Mouse (Mus musculus) erythroid progenitor cell, adult 5-6 weeks (primary cell): ENCODE measurements around the gene Dmac2. TPM values are rescaled to one million over a fixed set of nuclear protein-coding genes. Genes with fewer than 3 reads are reported as not detected.

Experiments
- ATAC-seq: replicated peaks from 2 replicates; pipeline ENCODE4 v1.8.0; 2016; ENCODE audit warnings: moderate number of reproducible peaks, mild to moderate bottlenecking, moderate TSS enrichment, inconsistent platforms; ENCODE audit not compliant: poor library complexity, low FRiP score, severe bottlenecking
- total RNA-seq, 2 experiments: library from RNA; stranded (forward) in 1 of 2; stranded (reverse) in 1 of 2; fragments of 150-400 nt in 1 of 2; fragments of 186-747, 209-891 nt in 1 of 2; gene quantifications; 2 replicates each; pipeline versions ENCODE4 v1.2.3 to v1.2.4; 2015 to 2017; ENCODE audit warnings: low replicate concordance in 2 of 2

Dmac2 gene
- total RNA-seq, 2 experiments from 2014 or later, result 3.0 to 3.4 TPM

DNA sequence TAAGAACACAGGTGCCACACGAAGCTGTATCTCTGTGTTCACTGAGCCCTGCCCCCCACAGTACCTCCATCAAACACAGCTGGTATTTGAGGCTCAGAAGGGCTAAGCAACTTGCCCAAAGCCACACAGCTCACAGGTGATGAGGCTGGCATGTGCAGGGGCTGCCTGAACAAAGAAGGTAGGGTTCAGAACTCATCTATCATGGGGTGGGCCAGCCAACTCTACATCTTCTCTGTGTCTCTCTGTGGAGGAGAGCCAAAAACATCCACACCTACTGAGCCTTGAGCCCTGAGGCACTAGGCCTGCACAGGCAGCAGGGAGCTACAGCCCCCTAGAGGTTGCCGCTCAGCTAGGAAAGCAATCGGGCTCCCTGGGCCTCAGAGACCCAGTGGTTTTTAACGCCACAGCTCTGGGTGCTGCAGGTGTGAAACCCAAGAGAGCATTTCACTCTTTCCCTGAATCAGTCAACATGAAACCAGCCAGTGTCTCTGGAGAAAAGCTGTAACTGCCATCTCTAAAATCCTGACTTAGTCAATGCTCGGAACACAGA is 28.4 kb downstream of the Dmac2 start:
- no peak for ATAC-seq

DNA sequence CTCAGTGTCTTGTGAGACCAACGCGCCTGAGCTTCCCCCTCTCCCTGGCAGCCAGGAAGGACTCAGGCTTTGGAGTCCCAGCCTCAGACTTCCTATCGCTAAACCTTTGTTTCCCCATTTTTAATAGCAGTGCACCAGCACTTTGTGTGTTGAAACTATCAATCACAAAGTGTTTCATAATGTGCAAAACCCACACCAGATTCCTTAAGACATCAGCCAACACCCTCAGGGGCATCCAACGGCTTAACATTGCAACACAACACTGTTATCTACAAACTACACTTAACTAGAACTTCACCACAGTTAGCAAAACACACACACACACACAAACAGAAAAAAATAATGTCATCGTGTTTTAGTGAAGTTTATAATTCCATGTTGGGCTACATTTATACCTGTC is 30.6 kb downstream of the Dmac2 start:
- ATAC-seq, result no peak

DNA sequence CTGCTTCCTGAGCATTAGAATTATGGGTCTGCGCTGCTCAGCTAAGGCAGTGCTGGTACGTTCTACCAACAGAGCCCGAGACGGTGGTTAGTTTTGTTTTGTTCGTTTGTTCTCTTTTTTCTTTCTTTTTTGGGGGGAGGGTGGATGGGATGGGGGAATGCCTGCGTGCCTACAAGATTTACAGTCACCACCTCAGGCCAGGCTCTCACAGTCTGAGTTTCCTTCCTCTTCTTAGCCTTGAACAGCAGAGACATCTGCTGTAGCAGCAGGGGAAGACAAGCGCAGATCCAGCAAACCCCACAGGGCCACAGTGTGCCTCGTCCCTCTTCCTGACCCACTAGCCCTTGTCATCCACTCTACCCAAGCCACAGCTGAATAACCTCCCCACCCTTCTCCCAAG is 32.1 kb downstream of the Dmac2 start:
- no peak for ATAC-seq

DNA sequence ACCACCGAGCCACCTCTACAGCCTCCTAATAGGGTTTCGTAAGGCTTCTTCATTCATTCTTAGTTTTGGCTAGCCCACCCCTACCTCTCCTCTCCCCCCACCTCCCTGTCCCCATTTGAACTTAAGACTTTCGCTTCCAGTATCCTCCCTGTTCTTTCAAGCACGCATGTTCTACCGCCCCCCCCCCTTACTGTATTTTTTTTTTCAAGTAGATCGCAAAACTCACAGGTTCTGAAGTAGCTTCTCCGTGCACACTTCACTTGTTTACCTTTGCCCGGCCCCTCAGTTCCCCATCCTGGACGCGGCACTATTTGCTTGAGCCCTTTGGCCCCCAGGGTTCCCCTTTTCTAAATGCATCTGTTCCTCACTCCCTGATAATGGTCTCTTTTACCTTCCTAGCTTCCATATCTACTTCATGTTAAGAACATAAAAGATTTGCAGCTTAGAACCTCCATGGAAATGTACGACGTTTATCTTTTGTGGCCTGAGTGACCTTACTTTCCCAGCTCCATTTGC is 33.1 kb downstream of the Dmac2 start:
- no peak for ATAC-seq

DNA sequence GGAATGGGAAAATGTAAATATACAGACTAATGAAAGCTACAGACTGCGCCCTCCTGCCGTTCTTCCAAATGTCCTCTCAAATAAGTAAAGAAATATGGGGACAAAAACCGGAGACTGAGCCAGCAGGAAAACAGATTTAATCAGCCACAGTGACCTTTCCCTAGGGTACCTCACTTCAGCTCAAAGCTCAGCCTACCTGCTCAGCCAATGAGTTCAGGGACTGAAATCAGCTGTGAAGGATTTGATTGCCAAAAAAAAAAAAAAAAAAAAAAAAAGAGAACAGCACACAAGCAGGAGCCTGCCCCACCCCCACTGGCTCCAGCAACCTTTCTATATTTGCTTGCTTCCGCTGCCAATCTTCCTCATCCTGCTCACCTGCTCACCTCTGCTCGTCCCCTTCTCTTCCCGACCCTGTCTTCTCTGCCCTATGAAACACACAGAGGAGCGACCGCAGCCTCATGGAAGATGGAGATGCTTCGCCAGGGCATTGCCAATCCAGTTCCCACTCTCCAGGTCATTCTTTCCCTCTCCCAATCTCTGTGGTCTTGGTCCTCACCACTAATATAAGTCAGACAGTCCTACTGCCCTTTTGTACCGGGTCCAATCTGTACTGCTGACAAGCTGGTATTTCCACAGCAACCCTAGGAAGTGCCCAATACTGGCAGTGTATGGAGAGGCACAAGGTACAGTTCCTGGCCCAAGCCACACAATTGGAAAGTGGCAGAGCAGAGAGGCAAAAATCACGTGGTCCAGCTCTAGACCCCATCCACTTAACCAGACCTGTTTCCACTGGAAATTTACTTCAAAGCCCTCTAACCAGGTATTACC is 36.6 kb downstream of the Dmac2 start:
- ATAC-seq, result no peak

DNA sequence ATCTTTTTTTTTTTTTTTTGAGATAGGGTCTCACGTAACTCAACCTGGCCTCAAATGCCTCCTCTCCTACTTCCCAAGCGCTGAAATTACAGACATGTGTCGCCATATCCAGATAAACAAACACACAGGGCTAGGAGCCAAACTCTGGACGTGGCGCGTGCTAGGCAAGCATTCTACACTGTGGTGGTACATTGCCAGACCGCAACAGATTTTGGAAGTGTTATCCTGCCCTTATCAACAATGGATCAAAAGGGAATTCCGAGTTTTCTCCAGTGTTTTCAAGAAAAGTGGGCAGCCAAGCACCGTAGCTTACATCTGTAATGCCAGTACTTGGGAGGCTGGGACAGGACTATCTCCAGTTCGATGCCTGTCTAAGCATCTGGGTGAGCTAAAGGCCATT is 38.6 kb downstream of the Dmac2 start:
- ATAC-seq, result no peak

DNA sequence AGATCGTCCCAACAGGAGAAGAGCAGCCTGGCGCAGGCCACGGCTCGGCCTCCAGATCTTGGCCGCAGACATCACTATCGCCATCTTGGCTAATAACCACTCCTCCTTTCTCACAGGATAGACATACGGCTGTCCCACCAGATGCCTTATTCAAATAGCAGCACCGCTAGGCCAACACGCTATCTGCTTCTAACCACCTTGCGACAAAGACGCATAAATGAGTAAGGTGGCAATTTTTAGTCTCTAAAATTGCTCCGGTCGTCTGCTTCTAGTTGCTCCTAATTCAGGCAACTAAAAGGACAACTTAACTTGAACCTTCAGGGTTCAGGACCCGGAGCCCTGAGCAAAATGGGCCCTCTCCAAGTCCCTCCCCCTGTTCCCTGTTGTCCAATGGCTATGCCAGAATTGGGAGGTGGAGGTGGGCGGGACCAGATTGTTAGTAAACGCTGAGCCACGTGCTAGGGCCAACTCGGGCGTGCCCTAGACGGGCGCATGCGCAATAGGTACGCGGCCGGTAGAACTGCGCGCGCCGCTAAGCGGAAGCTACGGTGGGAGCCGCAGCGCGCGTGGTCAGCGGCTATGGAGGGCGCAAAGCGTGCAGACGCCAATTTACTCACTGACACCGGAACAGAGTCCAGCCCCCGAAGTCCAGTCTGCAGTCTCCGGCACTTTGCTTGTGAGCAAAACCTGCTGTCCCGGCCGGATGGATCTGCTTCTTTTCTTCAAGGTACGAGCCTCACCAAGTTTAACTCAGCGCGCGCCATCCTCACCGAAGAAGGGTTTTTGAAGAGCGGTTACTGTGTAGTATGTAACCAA is 39.7 kb downstream of the Dmac2 start, which contains the start of the genes Bckdha and Exosc5:
Gene Bckdha, minus strand, starts transcription at position 325 of the 816 bp plus-strand sequence.
Gene Exosc5, plus strand, starts transcription at position 508 of the 816 bp plus-strand sequence.
- peak; percentile 97 for ATAC-seq

DNA sequence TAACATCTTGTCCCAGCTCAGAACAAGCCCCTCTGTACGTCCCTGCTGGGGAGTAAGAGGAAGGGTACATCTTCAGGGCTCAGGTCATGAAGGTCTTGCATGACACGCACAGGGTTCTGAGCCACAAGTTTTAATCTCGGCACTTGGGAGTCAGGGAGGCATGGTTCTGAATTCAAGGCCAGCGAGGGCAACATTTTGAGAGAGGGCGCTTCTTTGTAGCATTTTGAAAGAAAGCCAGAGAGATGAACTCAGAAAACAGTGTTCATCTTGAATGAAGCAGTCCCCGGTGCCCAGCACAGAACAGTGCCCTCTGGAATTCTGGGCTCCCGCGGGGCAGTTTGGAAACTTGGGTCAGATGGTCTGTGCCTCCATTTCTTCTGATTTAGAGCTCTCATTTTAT is 47.2 kb downstream of the Dmac2 start:
- no peak for ATAC-seq

DNA sequence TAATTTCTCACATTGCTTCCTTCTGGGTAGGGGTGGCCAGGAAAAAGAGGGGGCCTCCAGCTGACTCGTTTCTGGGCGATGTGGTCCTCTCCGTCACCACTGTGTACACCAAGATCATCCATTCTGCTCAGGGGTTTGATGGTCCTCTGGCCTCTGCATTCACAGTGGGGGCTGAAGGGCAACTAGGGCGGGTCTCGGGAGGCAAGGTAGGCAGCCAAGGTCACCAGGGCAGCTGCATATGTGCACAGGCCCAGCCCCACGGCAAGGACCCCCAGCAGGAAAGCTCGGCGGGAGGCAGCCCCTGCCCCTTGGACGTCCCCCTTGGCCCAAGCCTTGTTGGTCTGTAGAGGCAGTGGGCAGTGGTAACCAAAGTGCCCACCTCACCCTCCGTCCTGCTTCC is 49.9 kb downstream of the Dmac2 start:
- ATAC-seq, result no peak

DNA sequence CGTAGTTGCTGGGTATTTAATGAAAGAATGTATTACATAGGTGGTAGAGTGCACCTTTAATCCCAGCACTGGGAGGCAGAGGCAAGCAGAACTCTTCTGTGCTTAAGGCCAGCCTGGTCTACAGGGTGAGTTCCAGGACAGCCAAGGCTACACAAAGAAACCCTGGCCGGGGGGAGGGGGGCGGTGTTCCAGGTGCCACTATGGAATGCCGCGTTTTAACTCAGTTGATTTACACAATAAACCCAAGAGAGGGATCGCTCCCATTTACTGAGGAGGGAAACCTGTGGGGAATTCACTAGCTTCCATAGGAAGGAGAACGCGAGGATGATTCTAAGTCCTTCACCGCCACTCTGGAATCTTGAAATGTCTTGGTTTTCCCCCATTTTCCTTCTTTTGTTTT is 50.4 kb downstream of the Dmac2 start:
- no peak for ATAC-seq

DNA sequence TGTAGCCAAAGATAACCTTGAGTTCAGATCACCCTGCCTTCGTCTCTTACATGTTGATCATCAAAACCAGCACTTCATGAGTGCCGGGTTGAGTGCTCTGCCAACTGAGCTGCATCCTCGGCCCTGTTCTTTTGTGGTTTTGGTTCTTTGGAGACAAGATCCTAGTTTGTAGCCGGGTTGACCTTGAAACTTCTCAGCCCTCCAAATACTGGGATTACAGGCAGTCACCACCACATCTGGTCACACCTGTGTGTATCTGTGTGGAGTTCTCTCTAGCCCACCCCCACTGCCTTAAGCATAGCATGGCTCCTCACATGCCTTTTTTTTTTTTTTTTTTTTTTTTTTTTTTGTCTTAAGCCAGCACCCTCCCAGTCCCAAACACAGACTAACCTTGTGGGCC is 50.9 kb downstream of the Dmac2 start:
- ATAC-seq, result no peak

DNA sequence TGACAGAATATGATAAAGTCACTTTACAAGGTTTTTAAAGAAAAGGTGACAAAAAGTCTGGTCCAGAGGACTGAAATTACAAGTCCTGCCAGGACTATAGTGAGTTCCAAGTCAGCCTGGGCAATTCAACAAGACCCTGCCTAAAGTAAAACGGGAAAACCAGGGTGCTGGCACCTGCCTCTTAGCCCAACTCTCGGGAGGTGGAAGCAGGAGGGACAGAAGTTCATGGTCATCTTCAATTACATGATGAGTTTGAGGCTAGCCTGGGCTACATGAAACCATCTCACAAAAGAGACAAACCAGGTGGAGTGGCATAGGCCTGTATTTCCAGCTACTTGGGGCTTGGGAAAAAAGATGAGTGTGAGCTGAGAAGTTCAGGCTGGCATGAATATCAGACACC is 52.5 kb downstream of the Dmac2 start:
- no peak for ATAC-seq

DNA sequence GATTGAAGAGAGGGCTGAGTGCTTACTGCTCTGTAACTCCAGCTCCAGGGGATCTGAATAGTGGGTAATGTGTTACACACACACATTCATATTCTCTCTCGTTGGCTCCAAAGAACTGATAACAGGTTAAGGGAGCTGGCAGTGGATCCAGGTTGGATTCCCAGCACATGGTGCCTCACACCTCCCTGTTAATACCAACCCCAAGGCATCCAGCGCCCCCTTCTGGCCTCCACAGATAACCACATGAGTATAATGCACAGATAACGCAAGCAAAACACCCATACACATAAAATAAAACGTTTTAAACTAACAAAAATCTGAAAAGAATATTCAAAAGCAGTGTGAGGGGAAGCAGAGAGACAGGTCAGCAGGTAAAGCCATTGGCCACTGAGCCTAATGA is 53.2 kb downstream of the Dmac2 start:
- ATAC-seq, result no peak

DNA sequence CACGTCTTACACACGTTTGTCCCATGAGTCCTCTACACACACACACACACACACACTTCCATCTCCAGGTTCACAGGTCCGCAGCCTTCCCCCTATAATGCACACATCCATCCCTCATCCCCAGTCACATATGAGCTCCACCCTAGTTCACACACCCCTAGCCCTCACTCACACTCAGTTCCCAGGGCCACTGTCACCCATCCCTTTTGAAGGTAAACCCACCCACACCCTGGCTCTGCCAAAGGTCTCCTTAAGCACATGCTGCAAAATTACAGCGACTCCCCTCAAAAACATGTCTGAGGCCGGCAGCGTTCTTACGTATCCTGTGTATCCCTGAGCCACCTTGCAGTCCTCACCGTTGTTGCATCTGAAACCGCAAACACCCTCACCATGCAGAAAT is 55.1 kb downstream of the Dmac2 start:
- ATAC-seq, result no peak

DNA sequence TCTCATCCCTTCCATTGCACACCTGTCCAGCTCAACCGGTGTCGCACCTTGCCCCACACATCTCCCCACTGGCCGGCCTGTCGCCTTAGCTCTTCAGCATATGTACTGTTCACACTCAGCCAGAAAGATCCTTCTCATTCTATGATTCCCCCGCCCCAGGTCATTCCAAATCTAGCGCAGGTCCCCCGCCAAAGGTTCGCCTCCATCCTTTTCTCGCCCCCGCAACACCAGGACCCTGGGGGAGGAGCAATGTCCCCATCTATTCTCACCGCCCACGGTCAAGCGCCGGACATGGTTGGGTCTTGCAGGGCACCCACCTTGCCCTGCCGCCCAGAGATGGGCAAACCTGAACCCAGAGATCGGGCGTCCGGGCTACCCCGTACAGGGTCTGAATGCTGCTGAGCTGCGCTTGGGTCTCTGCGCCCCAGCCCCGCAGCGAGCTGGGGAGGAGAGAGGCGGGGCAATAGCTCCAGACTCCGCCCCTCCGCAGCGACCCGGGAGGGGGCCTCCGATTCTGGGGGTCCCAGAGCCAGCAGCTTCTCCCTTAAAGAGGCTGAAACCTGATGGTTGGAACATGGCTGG is 55.6 kb downstream of the Dmac2 start, which contains the start of gene Tmem91:
Gene Tmem91, minus strand, starts transcription at position 448 of the 582 bp plus-strand sequence.
- ATAC-seq, result no peak

Other genes starting within 250 kb of the Dmac2 start
- not detected in 2 replicates for gene Cnfn, start 249.7 kb upstream of the Dmac2 start, total RNA-seq (2015; ENCODE audit: low replicate concordance)
- not detected in 2 replicates for gene Cnfn, start 249.7 kb upstream of the Dmac2 start, total RNA-seq (2017; ENCODE audit: low replicate concordance)
- gene Lipe, start 220.7 kb upstream of the Dmac2 start, total RNA-seq (2015; ENCODE audit: low replicate concordance), result 1.1 and 10.9 TPM in 2 replicates
- 0.23 and 13.1 TPM in 2 replicates for gene Lipe, start 220.7 kb upstream of the Dmac2 start, total RNA-seq (2017; ENCODE audit: low replicate concordance)
- gene Cxcl17, start 206.5 kb upstream of the Dmac2 start, total RNA-seq (2015; ENCODE audit: low replicate concordance), result not detected in 2 replicates
- not detected in 2 replicates for gene Cxcl17, start 206.5 kb upstream of the Dmac2 start, total RNA-seq (2017; ENCODE audit: low replicate concordance)
- 52.0 and 58.4 TPM in 2 replicates for gene Ceacam1, start 141.8 kb upstream of the Dmac2 start, total RNA-seq (2015; ENCODE audit: low replicate concordance)
- 9.5 and 13.3 TPM in 2 replicates for gene Ceacam1, start 141.8 kb upstream of the Dmac2 start, total RNA-seq (2017; ENCODE audit: low replicate concordance)
- not detected in 2 replicates for gene Ceacam2, start 79.6 kb upstream of the Dmac2 start, total RNA-seq (2015; ENCODE audit: low replicate concordance)
- gene Ceacam2, start 79.6 kb upstream of the Dmac2 start, total RNA-seq (2017; ENCODE audit: low replicate concordance), result not detected in 2 replicates
- gene Erich4, start 3.5 kb upstream of the Dmac2 start, total RNA-seq (2015; ENCODE audit: low replicate concordance), result not detected in 2 replicates
- gene Erich4, start 3.5 kb upstream of the Dmac2 start, total RNA-seq (2017; ENCODE audit: low replicate concordance), result not detected in 2 replicates
- 2.5 and 3.8 TPM in 2 replicates for gene B3gnt8, start 7.2 kb downstream of the Dmac2 start, total RNA-seq (2015; ENCODE audit: low replicate concordance)
- gene B3gnt8, start 7.2 kb downstream of the Dmac2 start, total RNA-seq (2017; ENCODE audit: low replicate concordance), result 1.7 and 2.4 TPM in 2 replicates
- 6.7 and 10.5 TPM in 2 replicates for gene Bckdha, start 39.6 kb downstream of the Dmac2 start, total RNA-seq (2015; ENCODE audit: low replicate concordance)
- gene Bckdha, start 39.6 kb downstream of the Dmac2 start, total RNA-seq (2017; ENCODE audit: low replicate concordance), result 3.2 and 11.4 TPM in 2 replicates
- gene Exosc5, start 39.8 kb downstream of the Dmac2 start, total RNA-seq (2015; ENCODE audit: low replicate concordance), result 16.2 and 23.1 TPM in 2 replicates
- 4.9 and 11.7 TPM in 2 replicates for gene Exosc5, start 39.8 kb downstream of the Dmac2 start, total RNA-seq (2017; ENCODE audit: low replicate concordance)
- gene Tmem91, start 55.8 kb downstream of the Dmac2 start, total RNA-seq (2015; ENCODE audit: low replicate concordance), result not detected in 2 replicates
- 4.2 TPM in 1 of 2 replicates, not detected in the other for gene Tmem91, start 55.8 kb downstream of the Dmac2 start, total RNA-seq (2017; ENCODE audit: low replicate concordance)
- gene B9d2, start 61.4 kb downstream of the Dmac2 start, total RNA-seq (2015; ENCODE audit: low replicate concordance), result 8.4 and 8.6 TPM in 2 replicates
- gene B9d2, start 61.4 kb downstream of the Dmac2 start, total RNA-seq (2017; ENCODE audit: low replicate concordance), result 2.1 and 10.1 TPM in 2 replicates
- gene Tgfb1, start 67.6 kb downstream of the Dmac2 start, total RNA-seq (2015; ENCODE audit: low replicate concordance), result 72.4 and 95.2 TPM in 2 replicates
- 15.0 and 19.8 TPM in 2 replicates for gene Tgfb1, start 67.6 kb downstream of the Dmac2 start, total RNA-seq (2017; ENCODE audit: low replicate concordance)
- gene Ccdc97, start 99.7 kb downstream of the Dmac2 start, total RNA-seq (2015; ENCODE audit: low replicate concordance), result 28.1 and 29.9 TPM in 2 replicates
- 13.9 and 34.8 TPM in 2 replicates for gene Ccdc97, start 99.7 kb downstream of the Dmac2 start, total RNA-seq (2017; ENCODE audit: low replicate concordance)
- 186 and 195 TPM in 2 replicates for gene Hnrnpul1, start 135.3 kb downstream of the Dmac2 start, total RNA-seq (2015; ENCODE audit: low replicate concordance)
- gene Hnrnpul1, start 135.3 kb downstream of the Dmac2 start, total RNA-seq (2017; ENCODE audit: low replicate concordance), result 179 and 256 TPM in 2 replicates
- 51.9 and 61.6 TPM in 2 replicates for gene Axl, start 169.3 kb downstream of the Dmac2 start, total RNA-seq (2015; ENCODE audit: low replicate concordance)
- 27.2 and 58.7 TPM in 2 replicates for gene Axl, start 169.3 kb downstream of the Dmac2 start, total RNA-seq (2017; ENCODE audit: low replicate concordance)
- not detected in 2 replicates for gene Cyp2s1, start 197.5 kb downstream of the Dmac2 start, total RNA-seq (2015; ENCODE audit: low replicate concordance)
- not detected in 2 replicates for gene Cyp2s1, start 197.5 kb downstream of the Dmac2 start, total RNA-seq (2017; ENCODE audit: low replicate concordance)